Mouse (Mus musculus): ENCODE data around the gene Kcnn3. TPM values are rescaled to one million over a fixed set of nuclear protein-coding genes. Genes with fewer than 3 reads are reported as not detected.

Gene Kcnn3
- polyA plus RNA-seq, 2 experiments: 4.1 to 5.9 TPM

DNA sequence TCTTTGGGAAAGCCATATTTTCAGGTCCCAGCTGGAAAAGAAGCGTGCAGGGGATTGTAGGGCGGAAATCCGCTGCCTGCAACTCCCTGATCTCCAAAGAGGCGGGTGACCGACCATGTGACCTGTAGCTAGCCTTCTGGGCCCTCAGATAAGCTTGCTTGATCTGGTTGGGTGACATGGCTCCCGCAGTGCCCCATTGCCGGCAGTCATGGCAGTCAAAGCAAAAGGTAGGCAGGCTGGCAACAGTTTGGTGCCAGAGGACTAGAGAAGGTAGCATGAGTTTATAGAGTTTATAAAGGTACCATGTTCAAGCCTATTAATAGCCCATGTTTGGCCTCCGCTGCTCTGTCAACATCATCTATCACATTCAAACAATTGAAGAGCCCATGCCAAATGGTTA is 33.5 kb downstream of the Kcnn3 start:
- 96% methylated on average over 8 of the region's 8 CpGs for whole genome bisulfite sequencing
- H3K4me3 ChIP-seq (replicated peaks; ENCODE audit: low read length): no peak overlapping the region
- DNase-seq (ENCODE audit: low spot score) (no peak), ATAC-seq (ENCODE audit: low FRiP score, low read depth) (no peak)
- no peaks in the 10 kb centered on the region for H3K27me3 ChIP-seq (ENCODE audit: control insufficient read depth, insufficient read depth, low read length)
- no peaks in the 10 kb centered on the region for H3K36me3 ChIP-seq (ENCODE audit: control insufficient read depth, insufficient read depth, low read length)
- no peaks in the 10 kb centered on the region for H3K4me1 ChIP-seq (ENCODE audit: control insufficient read depth, insufficient read depth, low read length)
- no peak overlapping the region for H3K4me2 ChIP-seq (replicated peaks; ENCODE audit: low read depth, low read length, severe bottlenecking)
- H3K27ac ChIP-seq (replicated peaks; ENCODE audit: low read depth, low read length): no peak overlapping the region
- TF ChIP-seq POLR2A (IDR thresholded peaks at IDR 0.05; ENCODE audit: borderline replicate concordance, extremely low read depth, insufficient read depth, insufficient read length): no peak
- H3K9ac ChIP-seq (ENCODE audit: low read depth, low read length, severe bottlenecking): no peak overlapping the region
- no peaks in the 10 kb centered on the region for H3K9me3 ChIP-seq (ENCODE audit: control insufficient read depth, low read length)

DNA sequence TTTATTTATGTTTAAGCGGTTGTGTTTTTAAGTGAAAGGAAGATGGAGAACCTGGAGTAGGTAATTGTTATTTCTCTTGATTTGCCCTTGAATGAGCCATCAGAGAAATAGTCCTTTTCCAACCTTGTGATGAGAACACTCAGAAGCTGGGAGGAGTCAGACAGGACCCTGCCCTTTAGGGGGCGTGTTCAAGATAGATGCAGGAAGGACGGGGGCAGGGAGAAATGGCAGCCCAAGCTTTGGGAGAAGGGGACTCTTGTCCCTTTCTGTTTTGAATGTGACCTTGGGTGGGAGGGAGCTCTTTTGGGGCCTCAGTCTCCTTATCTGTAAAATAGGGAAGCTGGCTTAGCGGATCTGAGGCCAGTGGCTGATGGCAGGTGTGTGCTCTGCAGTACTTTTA is 34.0 kb downstream of the Kcnn3 start:
- ATAC-seq (ENCODE audit: low FRiP score, low read depth) (no peak), DNase-seq (ENCODE audit: low spot score) (no peak)
- Histone ChIP-seq H3K4me1 (ENCODE audit: control insufficient read depth, insufficient read depth, low read length) (no peaks in the 10 kb centered on the region), H3K4me3 (replicated peaks; ENCODE audit: low read length) (no peak overlapping the region), H3K36me3 (ENCODE audit: control insufficient read depth, insufficient read depth, low read length) (no peaks in the 10 kb centered on the region), H3K27ac (replicated peaks; ENCODE audit: low read depth, low read length) (no peak overlapping the region), H3K9me3 (ENCODE audit: control insufficient read depth, low read length) (no peaks in the 10 kb centered on the region), H3K9ac (ENCODE audit: low read depth, low read length, severe bottlenecking) (no peak overlapping the region), H3K27me3 (ENCODE audit: control insufficient read depth, insufficient read depth, low read length) (no peaks in the 10 kb centered on the region), H3K4me2 (replicated peaks; ENCODE audit: low read depth, low read length, severe bottlenecking) (no peak overlapping the region)
- TF ChIP-seq POLR2A (IDR thresholded peaks at IDR 0.05; ENCODE audit: borderline replicate concordance, extremely low read depth, insufficient read depth, insufficient read length): no peak
- 76% methylated on average over 4 of the region's 4 CpGs for WGBS

DNA sequence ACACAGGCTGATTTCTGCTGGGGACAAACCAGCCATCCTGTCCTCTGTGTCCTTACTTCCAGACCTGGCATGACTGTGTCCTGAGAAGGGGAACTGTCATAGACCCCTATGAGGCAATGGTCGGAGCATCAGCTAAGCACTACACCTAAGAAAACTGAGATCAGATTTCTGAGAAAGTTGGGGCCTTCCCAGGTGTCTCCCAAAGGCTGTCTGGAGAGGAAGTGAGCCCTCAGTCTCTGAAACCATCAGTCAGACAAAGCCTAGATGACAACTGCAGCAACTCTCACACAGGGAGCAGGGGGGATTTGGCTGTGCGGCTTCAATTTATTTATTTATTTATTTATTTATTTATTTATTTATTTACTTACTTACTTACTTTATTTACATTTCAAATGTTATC is 34.6 kb downstream of the Kcnn3 start:
- Histone ChIP-seq H3K4me1 (ENCODE audit: control insufficient read depth, insufficient read depth, low read length) (no peaks in the 10 kb centered on the region), H3K9ac (ENCODE audit: low read depth, low read length, severe bottlenecking) (no peak overlapping the region), H3K36me3 (ENCODE audit: control insufficient read depth, insufficient read depth, low read length) (no peaks in the 10 kb centered on the region), H3K4me2 (replicated peaks; ENCODE audit: low read depth, low read length, severe bottlenecking) (no peak overlapping the region), H3K27ac (replicated peaks; ENCODE audit: low read depth, low read length) (no peak overlapping the region), H3K9me3 (ENCODE audit: control insufficient read depth, low read length) (no peaks in the 10 kb centered on the region), H3K27me3 (ENCODE audit: control insufficient read depth, insufficient read depth, low read length) (no peaks in the 10 kb centered on the region), H3K4me3 (replicated peaks; ENCODE audit: low read length) (no peak overlapping the region)
- ATAC-seq (ENCODE audit: low FRiP score, low read depth) (no peak), DNase-seq (ENCODE audit: low spot score) (no peak)
- 91% methylated on average over 2 of the region's 2 CpGs for WGBS
- TF ChIP-seq POLR2A (IDR thresholded peaks at IDR 0.05; ENCODE audit: borderline replicate concordance, extremely low read depth, insufficient read depth, insufficient read length): no peak

DNA sequence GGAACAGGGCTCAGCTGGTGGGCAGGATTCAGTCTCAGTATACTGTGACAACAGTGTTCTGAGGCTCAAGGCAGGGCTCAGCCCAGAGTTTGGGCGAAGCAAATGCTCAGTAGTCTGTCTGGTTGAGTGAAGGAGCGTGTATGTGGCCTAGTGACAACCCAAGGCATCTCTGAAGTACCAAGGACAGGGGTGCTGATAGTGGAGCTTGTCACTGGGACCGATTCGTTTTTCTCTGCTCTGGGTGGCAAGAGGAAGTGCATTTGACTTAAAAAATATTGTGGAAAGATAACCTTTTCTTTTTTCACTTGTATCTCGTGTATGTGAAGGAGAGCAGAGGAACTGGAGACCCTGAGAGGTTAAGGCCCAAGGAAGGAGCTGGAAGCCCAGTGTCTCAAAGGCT is 37.8 kb downstream of the Kcnn3 start:
- Histone ChIP-seq H3K4me3 (replicated peaks; ENCODE audit: low read length) (no peak overlapping the region), H3K9me3 (ENCODE audit: control insufficient read depth, low read length) (no peaks in the 10 kb centered on the region), H3K4me2 (replicated peaks; ENCODE audit: low read depth, low read length, severe bottlenecking) (no peak overlapping the region), H3K36me3 (ENCODE audit: control insufficient read depth, insufficient read depth, low read length) (no peaks in the 10 kb centered on the region), H3K4me1 (ENCODE audit: control insufficient read depth, insufficient read depth, low read length) (no peaks in the 10 kb centered on the region), H3K27ac (replicated peaks; ENCODE audit: low read depth, low read length) (no peak overlapping the region), H3K27me3 (ENCODE audit: control insufficient read depth, insufficient read depth, low read length) (no peaks in the 10 kb centered on the region), H3K9ac (ENCODE audit: low read depth, low read length, severe bottlenecking) (no peak overlapping the region)
- WGBS: 81% methylated on average over 5 of the region's 5 CpGs
- TF ChIP-seq POLR2A (IDR thresholded peaks at IDR 0.05; ENCODE audit: borderline replicate concordance, extremely low read depth, insufficient read depth, insufficient read length): no peak
- ATAC-seq (ENCODE audit: low FRiP score, low read depth): no peak
- DNase-seq (ENCODE audit: low spot score): no peak

DNA sequence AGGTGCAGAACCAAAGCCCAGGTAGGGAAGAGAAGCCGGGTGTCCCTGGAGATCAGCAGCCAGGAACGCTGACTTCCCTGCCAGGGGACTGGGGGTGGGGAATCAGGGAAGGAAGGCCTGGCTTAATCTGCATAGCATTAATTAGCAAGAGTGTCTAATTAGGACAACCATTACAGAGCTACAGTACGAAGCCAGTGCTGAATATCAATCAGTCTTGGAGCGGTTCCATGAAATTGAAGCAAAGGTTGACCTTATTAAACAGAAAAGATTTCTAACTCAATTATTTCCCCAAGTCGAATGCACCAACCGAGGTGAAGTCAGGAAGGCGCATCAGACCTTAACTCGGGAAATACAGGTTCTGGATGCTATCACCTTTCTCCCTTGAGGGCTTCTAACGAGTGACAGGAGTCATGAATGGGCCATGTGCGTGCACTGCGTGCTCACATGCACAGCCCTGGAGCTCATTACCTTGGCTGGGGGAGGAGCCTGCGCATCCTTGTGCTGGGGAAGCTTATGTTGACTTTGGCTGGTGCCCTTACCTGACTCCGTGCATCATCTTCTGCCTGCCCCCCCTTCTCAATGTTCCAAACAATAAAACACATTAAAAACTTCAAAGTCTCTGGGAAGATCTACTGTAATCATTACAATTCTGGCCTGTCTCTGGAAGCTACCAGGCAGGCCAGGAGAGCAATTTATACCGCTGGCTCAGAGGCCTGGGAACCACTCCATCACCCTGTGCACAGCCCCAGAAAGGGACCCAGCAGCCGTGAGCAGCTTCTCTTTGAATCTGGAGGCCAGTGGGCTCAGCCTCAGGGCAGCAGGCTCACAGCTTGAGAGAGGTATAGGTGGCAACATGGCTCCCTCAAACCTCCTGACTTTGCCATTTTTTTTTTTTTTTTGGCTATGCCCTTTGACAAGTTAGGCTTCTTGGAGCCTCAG is 39.3 kb downstream of the Kcnn3 start:
- DNase-seq (ENCODE audit: low spot score) (no peak), ATAC-seq (ENCODE audit: low FRiP score, low read depth) (no peak)
- WGBS: 39% methylated on average over 15 of the region's 15 CpGs
- no peak for TF ChIP-seq POLR2A (IDR thresholded peaks at IDR 0.05; ENCODE audit: borderline replicate concordance, extremely low read depth, insufficient read depth, insufficient read length)
- Histone ChIP-seq H3K27me3 (ENCODE audit: control insufficient read depth, insufficient read depth, low read length) (no peaks in the 10 kb centered on the region), H3K4me3 (replicated peaks; ENCODE audit: low read length) (no peak overlapping the region), H3K4me1 (ENCODE audit: control insufficient read depth, insufficient read depth, low read length) (no peaks in the 10 kb centered on the region), H3K27ac (replicated peaks; ENCODE audit: low read depth, low read length) (no peak overlapping the region), H3K36me3 (ENCODE audit: control insufficient read depth, insufficient read depth, low read length) (no peaks in the 10 kb centered on the region), H3K9me3 (ENCODE audit: control insufficient read depth, low read length) (no peaks in the 10 kb centered on the region), H3K9ac (ENCODE audit: low read depth, low read length, severe bottlenecking) (no peak overlapping the region), H3K4me2 (replicated peaks; ENCODE audit: low read depth, low read length, severe bottlenecking) (no peak overlapping the region)

All from limb, embryonic 14.5 days (tissue).